Mouse (Mus musculus): ENCODE data around the gene Vmn1r62. TPM values are rescaled to one million over a fixed set of nuclear protein-coding genes. Genes with fewer than 3 reads are reported as not detected.
"Not testable (repeated sequence)": the region's sequence is repeated elsewhere in the genome, so short reads cannot be mapped to it uniquely, and the experiment has no call there.

Gene Vmn1r62
- not detected in 2 replicates for polyA plus RNA-seq (2015; fragmentation: Nextera tagmentation; extraction: Ambion mirVana)

- H3K36me3 ChIP-seq (ENCODE audit: control insufficient read depth, insufficient read depth, low read length); H3K9ac ChIP-seq (ENCODE audit: low read length); ATAC-seq (ENCODE audit: insufficient read depth, low FRiP score); H3K4me2 ChIP-seq (ENCODE audit: low read depth, low read length); H3K27ac ChIP-seq (ENCODE audit: low read length); H3K4me3 ChIP-seq (replicated peaks; ENCODE audit: low read length); H3K9me3 ChIP-seq (replicated peaks; ENCODE audit: control insufficient read depth, low read length); H3K27me3 ChIP-seq (ENCODE audit: control insufficient read depth, insufficient read depth, low read length); H3K4me1 ChIP-seq (ENCODE audit: control insufficient read depth, insufficient read depth, low read length): not testable (repeated sequence)
- WGBS: no CpG with 5 or more reads among the region's 1 CpGs
Measured at GRCm38 (mm10) chr7:5673331-5673730, at the start of gene Vmn1r62. Gene Vmn1r62 (plus strand): TSS chr7:5673631.

Other genes starting within 250 kb of the Vmn1r62 start
- gene Vmn1r59, start 216.9 kb upstream of the Vmn1r62 start, polyA plus RNA-seq (2015; fragmentation: Nextera tagmentation; extraction: Ambion mirVana): not detected in 2 replicates
- not detected in 2 replicates for gene Vmn2r28, start 179.7 kb upstream of the Vmn1r62 start, polyA plus RNA-seq (2015; fragmentation: Nextera tagmentation; extraction: Ambion mirVana)
- not detected in 2 replicates for gene Vmn1r60, start 126.3 kb upstream of the Vmn1r62 start, polyA plus RNA-seq (2015; fragmentation: Nextera tagmentation; extraction: Ambion mirVana)
- gene Vmn1r61, start 60.3 kb upstream of the Vmn1r62 start, polyA plus RNA-seq (2015; fragmentation: Nextera tagmentation; extraction: Ambion mirVana): not detected in 2 replicates
- not detected in 2 replicates for gene Vmn1r63, start 131.8 kb downstream of the Vmn1r62 start, polyA plus RNA-seq (2015; fragmentation: Nextera tagmentation; extraction: Ambion mirVana)
- gene Vmn1r64, start 210.9 kb downstream of the Vmn1r62 start, polyA plus RNA-seq (2015; fragmentation: Nextera tagmentation; extraction: Ambion mirVana): not detected in 2 replicates